Mouse (Mus musculus): ENCODE data around the gene Mrgpra6. TPM values are rescaled to one million over a fixed set of nuclear protein-coding genes. Genes with fewer than 3 reads are reported as not detected.

Mrgpra6 gene
- not detected in 2 replicates for polyA plus RNA-seq (2012; rRNA removed; ENCODE audit: low replicate concordance)

GRCm38 (mm10) chr7:47204830-47205229 lies at the start of gene Mrgpra6:
Mrgpra6 (minus strand) TSS chr7:47204920.

DNA sequence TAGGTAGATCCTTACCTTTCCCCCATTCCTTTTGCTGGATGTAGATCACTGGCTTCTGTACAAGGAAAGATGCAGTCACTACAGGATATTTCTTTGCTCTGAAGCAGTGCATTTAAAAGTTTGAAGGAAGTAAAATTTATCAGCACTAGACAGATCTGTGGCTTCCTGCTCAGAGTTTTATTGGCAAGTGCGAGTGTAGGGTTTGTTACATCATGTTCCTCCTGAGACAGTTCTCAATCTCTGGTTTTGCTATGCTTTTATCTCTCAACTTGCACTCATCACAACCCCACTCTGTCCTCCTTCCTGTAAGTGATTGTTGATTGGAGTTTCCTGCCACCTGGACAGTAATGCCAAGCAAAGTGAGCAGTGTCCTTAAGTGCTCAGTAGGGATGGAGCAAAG lies 48.0 kb upstream of the Mrgpra6 start, which contains the start of gene Mrgpra9:
Gene Mrgpra9 (minus strand): TSS at position 79 of the 400 bp plus-strand sequence.

Other genes starting within 250 kb of the Mrgpra6 start
- gene Uevld, start 246.4 kb downstream of the Mrgpra6 start, polyA plus RNA-seq (2012; rRNA removed; ENCODE audit: low replicate concordance) = 2.4 and 6.0 TPM in 2 replicates
- gene Gm9999, start 221.3 kb downstream of the Mrgpra6 start, polyA plus RNA-seq (2012; rRNA removed; ENCODE audit: low replicate concordance) = not detected in 2 replicates
- 4.7 and 5.3 TPM in 2 replicates for gene Spty2d1, start 196.5 kb downstream of the Mrgpra6 start, polyA plus RNA-seq (2012; rRNA removed; ENCODE audit: low replicate concordance)
- 71.9 and 117 TPM in 2 replicates for gene Tmem86a, start 154.3 kb downstream of the Mrgpra6 start, polyA plus RNA-seq (2012; rRNA removed; ENCODE audit: low replicate concordance)
- 9.4 and 15.8 TPM in 2 replicates for gene Ptpn5, start 71.2 kb downstream of the Mrgpra6 start, polyA plus RNA-seq (2012; rRNA removed; ENCODE audit: low replicate concordance)
- gene Mrgpra9, start 47.9 kb upstream of the Mrgpra6 start, polyA plus RNA-seq (2012; rRNA removed; ENCODE audit: low replicate concordance) = not detected in 2 replicates
- not detected in 2 replicates for gene Mrgpra1, start 149.3 kb upstream of the Mrgpra6 start, polyA plus RNA-seq (2012; rRNA removed; ENCODE audit: low replicate concordance)
- not detected in 2 replicates for gene Mrgpra2a, start 247.2 kb upstream of the Mrgpra6 start, polyA plus RNA-seq (2012; rRNA removed; ENCODE audit: low replicate concordance)

Data from mammary gland, adult 2 months (tissue).